Mouse (Mus musculus) midbrain, embryonic 11.5 days (tissue): ENCODE measurements around the gene Sema3b. TPM values are rescaled to one million over a fixed set of nuclear protein-coding genes. Genes with fewer than 3 reads are reported as not detected.

Experiments
- ATAC-seq: fragments of 200-750 bp; cut with Nextera tagmentation; 2 replicates; pipeline ENCODE4 v1.8.0; 2017; ENCODE audit warnings: moderate TSS enrichment, moderate library complexity; ENCODE audit not compliant: low FRiP score
- DNase-seq: peaks from one replicate; pipeline ENCODE4 v3.0.0; 2015; ENCODE audit warnings: low spot score; ENCODE audit errors: missing footprints
- H3K27ac ChIP-seq: fragments of 300-500 bp; sonication (generic); 2 replicates; pipeline ENCODE4 v1.5.1; 2014; ENCODE audit warnings: low read depth, low read length
- H3K27me3 ChIP-seq: fragments of 300-500 bp; sonication (generic); 2 replicates; pipeline ENCODE4 v1.6.1; 2014; ENCODE audit warnings: mild to moderate bottlenecking, low read length, moderate library complexity, mixed read lengths; ENCODE audit not compliant: control insufficient read depth, insufficient read depth
- H3K36me3 ChIP-seq: fragments of 300-500 bp; sonication (generic); 2 replicates; pipeline ENCODE4 v1.6.1; 2014; ENCODE audit warnings: mild to moderate bottlenecking, low read length, moderate library complexity, mixed read lengths; ENCODE audit not compliant: control insufficient read depth, insufficient read depth
- H3K4me1 ChIP-seq: fragments of 300-500 bp; sonication (generic); 2 replicates; pipeline ENCODE4 v1.6.1; 2014; ENCODE audit warnings: low read length; ENCODE audit not compliant: control insufficient read depth, insufficient read depth
- H3K4me2 ChIP-seq: fragments of 300-500 bp; sonication (generic); 2 replicates; pipeline ENCODE4 v1.6.1; 2014; ENCODE audit warnings: mild to moderate bottlenecking, moderate library complexity
- H3K4me3 ChIP-seq: fragments of 300-500 bp; sonication (generic); 2 replicates; pipeline ENCODE4 v1.5.1; 2014; ENCODE audit warnings: low read depth, low read length
- H3K9ac ChIP-seq: fragments of 300-500 bp; sonication (generic); 2 replicates; pipeline ENCODE4 v1.6.1; 2014; ENCODE audit warnings: low read length
- H3K9me3 ChIP-seq: fragments of 300-500 bp; sonication (generic); 2 replicates; pipeline ENCODE4 v1.6.1; 2016; ENCODE audit warnings: low read length; ENCODE audit not compliant: control insufficient read depth
- WGBS: fragments of 180-500 bp; shearing (Covaris S2); extraction: QIAGEN DNeasy Blood & Tissue Kit; methylation state at CpG from one replicate; pipeline ENCODE4 v1.1.7; 2014; 5-methylcytosine and 5-hydroxymethylcytosine counted together
- polyA plus RNA-seq: library from polyadenylated mRNA; unstranded; fragments of >200 nt; fragmentation: Nextera tagmentation; extraction: Ambion mirVana; gene quantifications from 2 replicates; pipeline ENCODE4 v1.2.1, GENCODE M21; 2014

Sema3b gene
- polyA plus RNA-seq, 1 experiment from 2014 or later: 2.1 TPM

- Histone ChIP-seq H3K36me3 (no peaks in the 10 kb centered on the region), H3K9me3 (no peaks in the 10 kb centered on the region), H3K27ac (no peak overlapping the region), H3K4me2 (no peak overlapping the region), H3K4me3 (no peak overlapping the region), H3K9ac (no peak overlapping the region), H3K4me1 (peaks cover 19% of the 10 kb centered on the region), H3K27me3 (no peaks in the 10 kb centered on the region)
- ATAC-seq: no peak
- 88% methylated on average over 11 of the region's 11 CpGs for WGBS
- no peak for DNase-seq
These were observed 7.8 kb downstream of the Sema3b start for GRCm38 (mm10) chr9:107601275-107601674.

DNA sequence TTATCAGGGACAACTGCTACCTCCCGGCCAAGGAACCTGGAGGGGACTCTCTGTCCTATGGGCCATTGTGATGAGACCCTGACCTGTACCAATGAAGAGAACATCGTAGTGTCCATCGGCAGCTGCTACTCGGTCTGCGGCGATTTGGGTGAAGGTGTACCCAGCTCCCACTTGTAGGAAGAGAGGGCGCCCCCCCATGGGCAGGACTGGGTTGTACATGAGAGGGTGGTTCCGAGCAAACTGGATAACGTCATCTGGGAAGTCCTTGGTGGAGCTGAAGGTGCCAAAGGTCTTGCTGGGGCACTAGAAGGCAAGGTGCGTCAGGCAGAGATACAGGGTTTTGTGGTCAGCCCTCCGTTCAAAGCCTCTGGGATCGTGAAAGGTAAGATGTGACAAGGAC, 8.3 kb downstream of the Sema3b start:
- H3K4me3 ChIP-seq: no peak overlapping the region
- DNase-seq (no peak), ATAC-seq (no peak)
- no peaks in the 10 kb centered on the region for H3K9me3 ChIP-seq
- H3K27me3 ChIP-seq: no peaks in the 10 kb centered on the region
- peaks cover 19% of the 10 kb centered on the region for H3K4me1 ChIP-seq
- no peak overlapping the region for H3K9ac ChIP-seq
- H3K4me2 ChIP-seq: no peak overlapping the region
- H3K27ac ChIP-seq: no peak overlapping the region
- 81% methylated on average over 12 of the region's 12 CpGs for WGBS
- no peaks in the 10 kb centered on the region for H3K36me3 ChIP-seq

GRCm38 (mm10) chr9:107599842-107600241, 9.2 kb downstream of the Sema3b start:
- peaks cover 14% of the 10 kb centered on the region for H3K4me1 ChIP-seq

DNA sequence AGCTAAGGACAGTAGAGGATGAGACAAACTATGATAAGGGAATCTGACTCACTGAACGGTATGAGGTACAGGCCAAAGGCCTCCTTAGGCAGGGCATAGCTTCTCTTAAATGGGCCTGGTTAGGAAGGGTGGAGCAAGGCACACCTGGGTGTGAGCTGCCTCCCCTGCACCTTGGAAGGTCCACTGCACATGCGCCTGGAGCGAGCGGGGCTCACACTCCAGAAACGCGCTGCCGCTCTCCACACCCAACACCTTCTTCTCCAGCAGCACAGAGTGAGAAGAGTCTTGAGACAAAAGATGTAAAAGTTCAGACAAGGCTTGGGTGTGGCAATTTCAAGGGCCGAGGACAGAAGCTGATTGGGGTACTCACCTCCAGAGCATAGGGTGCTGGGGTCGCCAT, 9.6 kb downstream of the Sema3b start:
- H3K9me3 ChIP-seq: no peaks in the 10 kb centered on the region
- H3K4me1 ChIP-seq: peaks cover 10% of the 10 kb centered on the region
- ATAC-seq: no peak
- no peaks in the 10 kb centered on the region for H3K36me3 ChIP-seq
- DNase-seq: no peak
- no peak overlapping the region for H3K4me3 ChIP-seq
- WGBS: 91% methylated on average over 9 of the region's 9 CpGs
- no peak overlapping the region for H3K27ac ChIP-seq
- H3K4me2 ChIP-seq: no peak overlapping the region
- no peak overlapping the region for H3K9ac ChIP-seq
- no peaks in the 10 kb centered on the region for H3K27me3 ChIP-seq

More at GRCm38 (mm10) chr9:107599842-107600241, 9.2 kb downstream of the Sema3b start:
- Histone ChIP-seq H3K9ac (no peak overlapping the region), H3K36me3 (no peaks in the 10 kb centered on the region), H3K9me3 (no peaks in the 10 kb centered on the region), H3K4me2 (no peak overlapping the region), H3K27me3 (no peaks in the 10 kb centered on the region), H3K27ac (no peak overlapping the region), H3K4me3 (no peak overlapping the region)
- ATAC-seq: no peak
- whole genome bisulfite sequencing: 69% methylated on average over 14 of the region's 14 CpGs
- DNase-seq: no peak

GRCm38 (mm10) chr9:107598385-107598784, 10.6 kb downstream of the Sema3b start:
- Histone ChIP-seq H3K27me3 (no peaks in the 10 kb centered on the region), H3K4me2 (no peak overlapping the region), H3K9ac (no peak overlapping the region), H3K9me3 (no peaks in the 10 kb centered on the region), H3K27ac (no peak overlapping the region), H3K4me1 (peaks cover 5% of the 10 kb centered on the region; the same call in 1 of the 2 replicates), H3K4me3 (no peak overlapping the region), H3K36me3 (peaks cover 4% of the 10 kb centered on the region; the same call in 1 of the 2 replicates)
- WGBS: 86% methylated on average over 5 of the region's 5 CpGs
- DNase-seq (no peak), ATAC-seq (no peak)

GRCm38 (mm10) chr9:107596619-107597569, 12.1 kb downstream of the Sema3b start:
- Histone ChIP-seq H3K27ac (no peak overlapping the region), H3K9ac (no peak overlapping the region), H3K9me3 (no peaks in the 10 kb centered on the region), H3K4me1 (no peaks in the 10 kb centered on the region), H3K4me3 (no peak overlapping the region), H3K36me3 (peaks cover 6% of the 10 kb centered on the region), H3K4me2 (no peak overlapping the region), H3K27me3 (no peaks in the 10 kb centered on the region)
- DNase-seq: no peak
- ATAC-seq: no peak
- WGBS: 93% methylated on average over 11 of the region's 11 CpGs

DNA sequence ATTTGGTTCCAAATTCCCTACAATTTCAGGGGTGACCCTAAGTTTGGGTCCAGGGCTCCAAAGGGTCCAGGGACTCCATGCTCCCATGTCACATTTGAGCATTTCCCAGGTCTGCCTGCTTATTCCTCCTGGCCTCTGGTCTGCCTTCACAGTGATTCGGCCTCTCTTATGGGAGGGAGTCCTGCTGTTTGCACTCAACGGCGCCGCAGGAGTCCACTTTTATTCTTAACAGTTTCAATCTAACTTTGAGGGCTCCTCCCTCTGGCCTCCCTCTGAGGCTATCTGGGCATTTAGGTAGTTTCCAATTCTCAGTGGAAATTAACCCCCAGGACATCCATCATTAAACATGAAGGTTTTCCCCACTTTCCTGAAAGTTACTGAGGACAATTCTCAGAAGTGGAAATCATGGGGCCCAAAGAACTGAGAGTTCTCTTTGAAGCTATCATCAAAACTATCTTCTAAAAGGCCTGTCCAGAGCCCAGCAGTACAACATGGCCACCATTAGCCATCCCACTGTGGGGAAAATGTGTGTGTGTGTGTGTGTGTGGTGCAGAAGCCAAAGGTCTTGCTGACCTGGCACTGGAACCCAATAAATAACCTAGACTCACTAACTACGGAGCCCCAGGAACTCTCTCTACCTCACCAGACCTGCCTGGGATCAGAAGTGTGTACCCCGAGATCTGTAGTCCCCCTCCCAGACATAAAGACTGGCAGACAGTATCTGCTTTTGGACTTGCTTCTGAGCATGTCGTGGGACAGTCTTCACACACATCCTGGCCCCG, 14.6 kb downstream of the Sema3b start:
- peaks cover 14% of the 10 kb centered on the region for H3K36me3 ChIP-seq

GRCm38 (mm10) chr9:107593101-107593976, 15.7 kb downstream of the Sema3b start:
- Histone ChIP-seq H3K36me3 (peaks cover 14% of the 10 kb centered on the region), H3K27me3 (no peaks in the 10 kb centered on the region)

More for the DNA sequence above, 14.6 kb downstream of the Sema3b start:
- H3K9ac ChIP-seq: no peak overlapping the region
- H3K27me3 ChIP-seq: no peaks in the 10 kb centered on the region
- H3K4me3 ChIP-seq: no peak overlapping the region
- DNase-seq: no peak
- H3K27ac ChIP-seq: no peak overlapping the region
- H3K9me3 ChIP-seq: no peaks in the 10 kb centered on the region
- no peak overlapping the region for H3K4me2 ChIP-seq
- WGBS: 78% methylated on average over 8 of the region's 8 CpGs
- no peaks in the 10 kb centered on the region for H3K4me1 ChIP-seq
- ATAC-seq: no peak

More at GRCm38 (mm10) chr9:107593101-107593976, 15.7 kb downstream of the Sema3b start:
- Histone ChIP-seq H3K4me1 (peaks cover 4% of the 10 kb centered on the region; the same call in 1 of the 2 replicates), H3K9me3 (no peaks in the 10 kb centered on the region), H3K4me2 (no peak overlapping the region), H3K9ac (no peak overlapping the region), H3K4me3 (no peak overlapping the region), H3K27ac (no peak overlapping the region; the same call in 1 of the 2 replicates)
- no peak for DNase-seq
- 83% methylated on average over 11 of the region's 11 CpGs for WGBS
- ATAC-seq: no peak
